Mouse (Mus musculus): Measurements from ENCODE around the gene Kcnip1. TPM values are rescaled to one million over a fixed set of nuclear protein-coding genes. Genes with fewer than 3 reads are reported as not detected.
A peak's percentile ranks its signal among the peaks of the same experiment; 100 is the strongest.

The Kcnip1 gene
- polyA plus RNA-seq, 1 experiment from 2014 or later: 0.27 TPM

- TF ChIP-seq CTCF (IDR thresholded peaks at IDR 0.05): no peak
- no peak for TF ChIP-seq EP300 (IDR thresholded peaks at IDR 0.05)
- no peaks in the 10 kb centered on the region for H3K9me3 ChIP-seq (ENCODE audit: low read length)
- no peak overlapping the region for H3K27ac ChIP-seq (ENCODE audit: low read length)
- H3K36me3 ChIP-seq (ENCODE audit: insufficient read depth, low read length): no peaks in the 10 kb centered on the region
- ATAC-seq (no peak), DNase-seq (ENCODE audit: low spot score) (no peak)
- no peak overlapping the region for H3K4me3 ChIP-seq (ENCODE audit: low read depth, low read length)
- H3K27me3 ChIP-seq (replicated peaks; ENCODE audit: insufficient read depth, low read length): no peaks in the 10 kb centered on the region
- H3K4me1 ChIP-seq (ENCODE audit: insufficient read depth, low read depth, low read length): no peaks in the 10 kb centered on the region
- H3K4me2 ChIP-seq (replicated peaks; ENCODE audit: low read depth, low read length): no peak overlapping the region
- no peak overlapping the region for H3K9ac ChIP-seq (replicated peaks; ENCODE audit: low read depth)
- WGBS: 72% methylated on average over 5 of the region's 5 CpGs
Measured at GRCm38 (mm10) chr11:34029658-34030057, 36.7 kb upstream of the Kcnip1 start.

GRCm38 (mm10) chr11:34025091-34025490, 32.1 kb upstream of the Kcnip1 start:
- 68% methylated on average over 1 of the region's 1 CpGs for whole genome bisulfite sequencing
- no peak overlapping the region for H3K4me3 ChIP-seq (ENCODE audit: low read depth, low read length)
- H3K4me1 ChIP-seq (ENCODE audit: insufficient read depth, low read depth, low read length): no peaks in the 10 kb centered on the region
- no peak overlapping the region for H3K27ac ChIP-seq (ENCODE audit: low read length)
- TF ChIP-seq CTCF (IDR thresholded peaks at IDR 0.05): no peak
- no peak for TF ChIP-seq EP300 (IDR thresholded peaks at IDR 0.05)
- H3K27me3 ChIP-seq (replicated peaks; ENCODE audit: insufficient read depth, low read length): no peaks in the 10 kb centered on the region
- no peak overlapping the region for H3K9ac ChIP-seq (replicated peaks; ENCODE audit: low read depth)
- ATAC-seq (no peak), DNase-seq (ENCODE audit: low spot score) (no peak)
- H3K9me3 ChIP-seq (ENCODE audit: low read length): no peaks in the 10 kb centered on the region
- no peak overlapping the region for H3K4me2 ChIP-seq (replicated peaks; ENCODE audit: low read depth, low read length)
- no peaks in the 10 kb centered on the region for H3K36me3 ChIP-seq (ENCODE audit: insufficient read depth, low read length)

GRCm38 (mm10) chr11:34012007-34012652, 19.2 kb upstream of the Kcnip1 start:
- Histone ChIP-seq H3K9ac (replicated peaks; ENCODE audit: low read depth) (no peak overlapping the region), H3K4me2 (replicated peaks; ENCODE audit: low read depth, low read length) (no peak overlapping the region), H3K4me3 (ENCODE audit: low read depth, low read length) (no peak overlapping the region), H3K27ac (ENCODE audit: low read length) (no peak overlapping the region), H3K4me1 (ENCODE audit: insufficient read depth, low read depth, low read length) (no peaks in the 10 kb centered on the region; the same call in 1 of the 2 replicates), H3K9me3 (ENCODE audit: low read length) (no peaks in the 10 kb centered on the region), H3K36me3 (ENCODE audit: insufficient read depth, low read length) (no peaks in the 10 kb centered on the region), H3K27me3 (replicated peaks; ENCODE audit: insufficient read depth, low read length) (no peaks in the 10 kb centered on the region)
- ATAC-seq: no peak
- peak; percentile 6 for DNase-seq (ENCODE audit: low spot score)
- TF ChIP-seq CTCF (IDR thresholded peaks at IDR 0.05) (no peak), EP300 (IDR thresholded peaks at IDR 0.05) (no peak)
- 65% methylated on average over 6 of the region's 6 CpGs for WGBS

- DNase-seq (ENCODE audit: low spot score): peak; percentile 64
- Histone ChIP-seq H3K4me1 (ENCODE audit: insufficient read depth, low read depth, low read length) (no peaks in the 10 kb centered on the region; the same call in 1 of the 2 replicates), H3K4me3 (ENCODE audit: low read depth, low read length) (no peak overlapping the region), H3K36me3 (ENCODE audit: insufficient read depth, low read length) (no peaks in the 10 kb centered on the region), H3K27me3 (replicated peaks; ENCODE audit: insufficient read depth, low read length) (no peaks in the 10 kb centered on the region), H3K9ac (replicated peaks; ENCODE audit: low read depth) (no peak overlapping the region), H3K9me3 (ENCODE audit: low read length) (no peaks in the 10 kb centered on the region), H3K27ac (ENCODE audit: low read length) (no peak overlapping the region), H3K4me2 (replicated peaks; ENCODE audit: low read depth, low read length) (no peak overlapping the region)
- WGBS: 40% methylated on average over 4 of the region's 4 CpGs
- TF ChIP-seq CTCF (IDR thresholded peaks at IDR 0.05): no peak
- TF ChIP-seq EP300 (IDR thresholded peaks at IDR 0.05): no peak
- ATAC-seq: peak; percentile 68
Measured at GRCm38 (mm10) chr11:34010859-34011172, 17.9 kb upstream of the Kcnip1 start.

- WGBS: 64% methylated on average over 7 of the region's 7 CpGs
- no peaks in the 10 kb centered on the region for H3K36me3 ChIP-seq (ENCODE audit: insufficient read depth, low read length)
- H3K9ac ChIP-seq (replicated peaks; ENCODE audit: low read depth): no peak overlapping the region
- TF ChIP-seq EP300 (IDR thresholded peaks at IDR 0.05) (no peak), CTCF (IDR thresholded peaks at IDR 0.05) (no peak)
- H3K9me3 ChIP-seq (ENCODE audit: low read length): no peaks in the 10 kb centered on the region
- H3K4me3 ChIP-seq (ENCODE audit: low read depth, low read length): no peak overlapping the region
- H3K4me1 ChIP-seq (ENCODE audit: insufficient read depth, low read depth, low read length): no peaks in the 10 kb centered on the region; the same call in 1 of the 2 replicates
- 0 out of 2 replicates have a peak overlapping the region, but pooled peaks have one; percentile 26 for H3K27ac ChIP-seq (ENCODE audit: low read length)
- ATAC-seq (peak; percentile 60), DNase-seq (ENCODE audit: low spot score) (peak; percentile 18)
- H3K27me3 ChIP-seq (replicated peaks; ENCODE audit: insufficient read depth, low read length): no peaks in the 10 kb centered on the region
- H3K4me2 ChIP-seq (replicated peaks; ENCODE audit: low read depth, low read length): no peak overlapping the region
Measured at GRCm38 (mm10) chr11:34010133-34010858, 17.3 kb upstream of the Kcnip1 start.

- Histone ChIP-seq H3K4me2 (replicated peaks; ENCODE audit: low read depth, low read length) (no peak overlapping the region), H3K27me3 (replicated peaks; ENCODE audit: insufficient read depth, low read length) (no peaks in the 10 kb centered on the region), H3K4me3 (ENCODE audit: low read depth, low read length) (no peak overlapping the region), H3K9me3 (ENCODE audit: low read length) (no peaks in the 10 kb centered on the region), H3K27ac (ENCODE audit: low read length) (no peak overlapping the region), H3K9ac (replicated peaks; ENCODE audit: low read depth) (no peak overlapping the region), H3K36me3 (ENCODE audit: insufficient read depth, low read length) (no peaks in the 10 kb centered on the region), H3K4me1 (ENCODE audit: insufficient read depth, low read depth, low read length) (no peaks in the 10 kb centered on the region; the same call in 1 of the 2 replicates)
- peak; percentile 32 for DNase-seq (ENCODE audit: low spot score)
- WGBS: 69% methylated on average over 12 of the region's 12 CpGs
- TF ChIP-seq CTCF (IDR thresholded peaks at IDR 0.05) (no peak), EP300 (IDR thresholded peaks at IDR 0.05) (no peak)
- peak; percentile 48 for ATAC-seq
Measured at GRCm38 (mm10) chr11:34009316-34010087, 16.6 kb upstream of the Kcnip1 start.

Measured in lung, postnatal 0 days (tissue).